Mouse (Mus musculus): ENCODE results near the gene Nfkb1.

Nfkb1 gene

DNA sequence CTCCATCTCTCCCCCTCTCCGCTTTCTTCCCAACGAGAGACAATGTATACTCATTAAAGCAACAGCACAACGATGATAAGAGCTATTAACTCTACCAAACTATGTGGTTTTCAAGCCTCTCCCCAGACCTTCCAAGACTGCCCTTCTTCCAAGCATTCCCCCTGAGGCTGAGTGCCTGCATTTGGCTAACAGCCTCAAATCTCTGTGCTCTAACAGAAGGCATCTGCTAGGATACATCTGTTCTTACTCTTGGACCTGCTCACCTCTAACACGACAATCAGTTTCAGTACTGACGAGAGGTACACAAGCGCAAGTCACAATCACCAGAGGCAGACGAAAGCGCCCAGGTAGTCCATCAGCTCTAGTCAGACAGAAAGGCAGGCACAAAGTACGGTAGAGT, 3.4 kb downstream of the Nfkb1 start:
- TF ChIP-seq GATA4 (IDR thresholded peaks at IDR 0.05; ENCODE audit: insufficient replicate concordance, low read length): no peak

- no peak for TF ChIP-seq GATA4 (IDR thresholded peaks at IDR 0.05; ENCODE audit: insufficient replicate concordance, low read length)
These were observed 4.9 kb downstream of the Nfkb1 start for GRCm38 (mm10) chr3:135686419-135686818.

- TF ChIP-seq GATA4 (IDR thresholded peaks at IDR 0.05; ENCODE audit: insufficient replicate concordance, low read length): no peak
These were observed 8.1 kb downstream of the Nfkb1 start for GRCm38 (mm10) chr3:135683275-135683674.

DNA sequence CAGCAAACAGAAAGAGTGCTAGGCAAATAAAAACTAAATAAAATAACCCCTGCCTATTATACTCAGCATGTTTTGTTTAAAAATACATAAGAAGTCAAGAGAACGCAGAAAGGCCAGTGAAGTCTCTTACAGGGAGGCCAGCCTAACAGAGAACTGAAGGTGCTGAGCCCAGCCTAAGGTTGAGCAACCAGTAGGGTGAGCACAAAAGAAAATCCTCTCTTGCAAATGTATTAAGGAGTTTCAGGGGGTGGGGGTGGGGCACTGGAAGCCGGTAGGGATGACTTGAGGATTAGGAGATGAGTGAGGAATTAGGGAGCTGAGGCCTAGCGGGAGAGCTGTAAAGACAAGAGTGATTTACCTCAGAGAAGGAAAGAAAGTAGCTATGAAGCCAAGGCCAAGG, 9.1 kb downstream of the Nfkb1 start:
- TF ChIP-seq GATA4 (IDR thresholded peaks at IDR 0.05; ENCODE audit: insufficient replicate concordance, low read length): no peak

DNA sequence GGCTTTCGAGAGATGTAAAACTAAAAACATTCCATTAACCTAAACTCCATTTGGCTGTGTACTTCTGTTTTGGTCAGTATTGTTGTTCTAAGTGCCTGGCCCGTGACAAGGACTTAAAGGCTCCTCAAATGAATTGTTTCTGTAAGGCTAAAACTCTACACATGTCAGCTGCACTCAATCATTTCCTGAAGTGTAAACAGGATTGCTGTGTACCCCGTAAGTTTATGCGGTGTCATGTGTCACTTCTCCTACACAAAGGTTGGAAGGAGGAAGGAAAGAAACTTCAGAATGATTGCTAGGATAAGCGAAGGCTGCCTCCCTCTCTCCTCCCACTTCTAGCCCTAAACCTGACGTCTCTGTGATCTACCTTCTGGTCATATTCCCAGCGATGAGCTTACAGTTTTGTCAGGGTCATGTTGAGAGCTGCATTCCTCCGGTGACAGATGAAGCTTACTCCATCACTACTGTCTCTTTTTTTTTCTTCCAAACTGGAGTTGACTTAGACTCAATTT, 10.0 kb downstream of the Nfkb1 start:
- no peak for TF ChIP-seq GATA4 (IDR thresholded peaks at IDR 0.05; ENCODE audit: insufficient replicate concordance, low read length)

GRCm38 (mm10) chr3:135680213-135680843, 11.0 kb downstream of the Nfkb1 start:
- no peak for TF ChIP-seq GATA4 (IDR thresholded peaks at IDR 0.05; ENCODE audit: insufficient replicate concordance, low read length)

GRCm38 (mm10) chr3:135677064-135677463, 14.3 kb downstream of the Nfkb1 start:
- TF ChIP-seq GATA4 (IDR thresholded peaks at IDR 0.05; ENCODE audit: insufficient replicate concordance, low read length): no peak

GRCm38 (mm10) chr3:135676364-135676763, 15.0 kb downstream of the Nfkb1 start:
- TF ChIP-seq GATA4 (IDR thresholded peaks at IDR 0.05; ENCODE audit: insufficient replicate concordance, low read length): no peak

DNA sequence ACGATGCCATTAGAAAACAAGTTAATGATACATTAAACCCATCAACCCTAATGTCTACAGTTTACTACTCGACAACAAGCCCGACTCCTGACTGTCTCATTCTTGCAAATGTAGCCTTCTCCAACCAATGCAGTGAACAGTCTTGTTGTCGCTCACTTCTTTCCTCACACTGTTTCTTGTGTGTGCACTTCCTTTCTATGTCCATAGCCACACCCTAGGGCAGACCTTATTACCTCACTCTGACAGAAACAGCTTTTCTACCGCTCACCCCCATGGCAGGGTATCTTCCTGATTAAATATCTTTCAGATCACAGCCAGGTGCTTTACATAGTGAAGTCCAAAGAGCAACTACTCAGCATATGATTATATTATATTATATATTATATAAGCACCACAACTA, 15.9 kb downstream of the Nfkb1 start:
- TF ChIP-seq GATA4 (IDR thresholded peaks at IDR 0.05; ENCODE audit: insufficient replicate concordance, low read length): no peak

GRCm38 (mm10) chr3:135674716-135675392, 16.5 kb downstream of the Nfkb1 start:
- TF ChIP-seq GATA4 (IDR thresholded peaks at IDR 0.05; ENCODE audit: insufficient replicate concordance, low read length): no peak

DNA sequence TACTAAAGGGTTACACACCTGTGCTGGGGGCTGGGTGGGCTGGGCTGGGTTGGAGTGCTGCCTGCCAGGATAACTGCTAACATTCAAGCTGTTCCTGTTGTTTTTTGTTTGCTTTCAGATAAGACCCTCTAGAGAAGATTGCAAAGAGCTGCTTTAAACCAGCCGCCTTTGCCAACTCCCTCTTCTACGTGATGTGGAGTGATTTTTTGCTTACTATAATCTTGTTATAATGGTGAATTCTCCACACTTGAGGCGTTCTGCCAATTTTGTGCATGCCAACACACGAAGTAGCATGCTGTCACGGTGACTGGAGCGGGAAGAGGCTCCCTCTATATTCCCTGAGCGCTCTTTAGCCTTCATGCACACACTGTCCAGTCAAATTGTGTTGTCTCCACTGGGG, 17.7 kb downstream of the Nfkb1 start:
- no peak for TF ChIP-seq GATA4 (IDR thresholded peaks at IDR 0.05; ENCODE audit: insufficient replicate concordance, low read length)

- TF ChIP-seq GATA4 (IDR thresholded peaks at IDR 0.05; ENCODE audit: insufficient replicate concordance, low read length): no peak
These were observed 18.3 kb downstream of the Nfkb1 start for GRCm38 (mm10) chr3:135673041-135673440.

GRCm38 (mm10) chr3:135672135-135672534, 19.2 kb downstream of the Nfkb1 start:
- TF ChIP-seq GATA4 (IDR thresholded peaks at IDR 0.05; ENCODE audit: insufficient replicate concordance, low read length): no peak

- no peak for TF ChIP-seq GATA4 (IDR thresholded peaks at IDR 0.05; ENCODE audit: insufficient replicate concordance, low read length)
These were observed 20.5 kb downstream of the Nfkb1 start for GRCm38 (mm10) chr3:135670869-135671268.

- TF ChIP-seq GATA4 (IDR thresholded peaks at IDR 0.05; ENCODE audit: insufficient replicate concordance, low read length): no peak
These were observed 24.3 kb downstream of the Nfkb1 start for GRCm38 (mm10) chr3:135667084-135667483.

- TF ChIP-seq GATA4 (IDR thresholded peaks at IDR 0.05; ENCODE audit: insufficient replicate concordance, low read length): no peak
These were observed 25.5 kb downstream of the Nfkb1 start for GRCm38 (mm10) chr3:135665777-135666259.
